Mouse (Mus musculus): ENCODE measurements around the gene Spi1. TPM values are rescaled to one million over a fixed set of nuclear protein-coding genes. Genes with fewer than 3 reads are reported as not detected.
A peak's percentile ranks its signal among the peaks of the same experiment; 100 is the strongest.
"Not testable (repeated sequence)": the region's sequence is repeated elsewhere in the genome, so short reads cannot be mapped to it uniquely, and the experiment has no call there.

Gene Spi1
- 6.4 and 8.8 TPM in 2 replicates for polyA plus RNA-seq (2015; fragmentation: Nextera tagmentation; extraction: Ambion mirVana)

DNA sequence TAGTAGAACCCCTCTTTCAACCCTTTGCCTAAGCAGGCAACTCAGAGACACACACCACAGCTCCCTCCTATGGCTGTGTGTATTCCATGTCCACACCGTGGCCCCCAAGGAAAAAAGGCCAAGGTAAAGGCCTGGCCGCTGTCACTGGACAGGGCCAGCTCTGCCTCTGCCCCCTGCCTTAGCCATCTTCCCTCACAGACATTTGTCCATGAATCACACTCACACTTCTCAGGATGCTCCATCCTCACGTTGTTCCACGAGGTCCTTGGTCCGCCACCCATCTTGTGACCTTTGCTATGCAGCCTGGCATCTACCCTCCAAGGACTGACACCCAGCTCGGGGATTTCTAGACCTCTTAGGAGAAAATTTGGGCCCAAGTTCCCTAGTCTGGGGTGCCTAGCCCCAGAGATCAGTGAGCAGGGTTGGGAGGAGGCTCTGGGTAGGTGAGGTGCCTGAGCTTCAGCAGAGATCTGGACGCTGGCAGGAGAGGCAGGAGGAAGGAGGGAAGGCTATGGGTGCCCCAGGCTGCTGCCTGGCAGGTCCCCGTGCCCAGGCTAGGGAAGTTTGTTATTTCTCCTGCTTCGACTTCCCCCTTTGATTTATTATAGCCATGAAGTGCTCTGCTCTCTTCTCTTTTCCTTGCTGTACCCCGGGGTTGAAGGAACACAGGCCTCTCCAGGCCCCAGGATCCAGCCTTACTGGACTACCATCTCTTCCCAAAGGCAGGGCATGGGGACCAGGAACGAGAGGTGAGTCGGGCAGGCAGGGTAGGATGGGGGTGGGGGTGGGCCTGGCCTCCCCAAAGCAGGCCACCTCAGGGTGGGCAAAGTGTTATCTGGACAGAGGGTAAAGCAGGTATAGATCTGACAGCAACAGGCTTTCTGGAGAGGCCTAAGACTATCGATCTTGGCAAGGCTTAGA is at the start of gene Spi1:
Gene Spi1 (plus strand): TSS at position 616 of the 921 bp plus-strand sequence.
- Histone ChIP-seq H3K4me3 (ENCODE audit: low read length) (no peak within 1 kb of the TSS), H3K9me3 (ENCODE audit: control insufficient read depth, low read length) (no peaks in the 10 kb centered on the region), H3K4me2 (ENCODE audit: low read depth, low read length) (no peak within 1 kb of the TSS), H3K36me3 (ENCODE audit: control insufficient read depth, insufficient read depth, low read length) (no peaks in the 10 kb centered on the region), H3K27me3 (ENCODE audit: control insufficient read depth, insufficient read depth, low read depth, low read length) (no peaks in the 10 kb centered on the region), H3K4me1 (replicated peaks; ENCODE audit: control insufficient read depth, insufficient read depth, low read length) (peaks cover 6% of the 10 kb centered on the region), H3K27ac (ENCODE audit: low read length) (peak within 1 kb of the TSS; percentile 38), H3K9ac (ENCODE audit: low read length) (0 out of 2 replicates have a peak within 1 kb of the TSS, but pooled peaks have one; percentile 11)
- WGBS, result 74% methylated on average over 13 of the region's 13 CpGs
- no peak for ATAC-seq (ENCODE audit: low read depth)

DNA sequence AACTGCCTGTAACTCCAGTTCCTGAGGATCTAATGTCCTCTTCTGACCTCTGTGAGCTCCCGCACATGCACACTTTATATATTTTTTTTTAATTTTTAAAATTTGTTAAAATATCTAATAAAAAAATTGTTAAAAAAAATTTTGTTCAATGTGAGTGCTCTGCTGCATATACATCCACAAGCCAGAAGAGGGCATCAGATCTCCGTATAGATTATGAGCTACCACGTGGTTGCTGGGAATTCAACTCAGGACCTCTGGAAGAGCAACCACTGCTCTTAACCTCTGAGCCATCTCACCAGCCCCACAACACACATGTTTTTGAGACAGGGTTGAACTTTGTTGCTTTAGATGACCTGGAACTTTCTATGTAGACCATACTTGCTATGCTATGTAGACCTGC is 49.2 kb upstream of the Spi1 start:
- no peak for ATAC-seq (ENCODE audit: low read depth)
- 0 out of 2 replicates have a peak, but pooled peaks cover 3% of the 10 kb centered on the region for H3K4me1 ChIP-seq (replicated peaks; ENCODE audit: control insufficient read depth, insufficient read depth, low read length)
- no peaks in the 10 kb centered on the region for H3K27me3 ChIP-seq (ENCODE audit: control insufficient read depth, insufficient read depth, low read depth, low read length)
- WGBS, result 24% methylated on average over 3 of the region's 3 CpGs
- H3K9me3 ChIP-seq (ENCODE audit: control insufficient read depth, low read length), result no peaks in the 10 kb centered on the region
- no peaks in the 10 kb centered on the region for H3K36me3 ChIP-seq (ENCODE audit: control insufficient read depth, insufficient read depth, low read length)
- H3K27ac ChIP-seq (ENCODE audit: low read length), result no peak overlapping the region
- no peak overlapping the region for H3K9ac ChIP-seq (ENCODE audit: low read length)
- no peak overlapping the region for H3K4me3 ChIP-seq (ENCODE audit: low read length)
- H3K4me2 ChIP-seq (ENCODE audit: low read depth, low read length), result no peak overlapping the region

DNA sequence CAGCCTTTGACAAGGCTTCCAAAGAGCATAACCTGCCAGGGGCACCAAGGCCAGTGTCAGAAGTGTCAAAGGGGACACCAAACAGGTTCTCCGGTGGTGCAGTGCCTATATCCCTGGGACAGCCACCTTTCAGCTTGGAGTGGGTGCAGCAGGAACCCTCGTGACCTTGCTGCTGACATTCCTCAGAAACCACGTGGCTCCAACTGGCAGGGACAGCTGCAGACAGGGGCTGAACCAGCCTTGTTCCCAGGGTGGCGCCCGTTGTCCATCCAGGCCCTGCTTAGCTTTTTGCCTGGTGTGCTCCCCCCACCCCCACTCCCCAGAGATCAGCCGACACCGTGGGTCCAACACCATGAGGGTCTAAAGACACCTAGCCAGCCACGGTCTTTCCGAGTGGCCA is 46.8 kb upstream of the Spi1 start, which contains the start of gene Rapsn:
Gene Rapsn (plus strand): TSS at position 236 of the 400 bp plus-strand sequence.
- ATAC-seq (ENCODE audit: low read depth), result peak; percentile 31
- Histone ChIP-seq H3K27ac (ENCODE audit: low read length) (no peak within 1 kb of the TSS), H3K4me2 (ENCODE audit: low read depth, low read length) (no peak within 1 kb of the TSS), H3K9me3 (ENCODE audit: control insufficient read depth, low read length) (no peaks in the 10 kb centered on the region), H3K4me3 (ENCODE audit: low read length) (no peak within 1 kb of the TSS), H3K36me3 (ENCODE audit: control insufficient read depth, insufficient read depth, low read length) (no peaks in the 10 kb centered on the region), H3K9ac (ENCODE audit: low read length) (peak within 1 kb of the TSS; percentile 27; the same call in 1 of the 2 replicates), H3K27me3 (ENCODE audit: control insufficient read depth, insufficient read depth, low read depth, low read length) (no peaks in the 10 kb centered on the region), H3K4me1 (replicated peaks; ENCODE audit: control insufficient read depth, insufficient read depth, low read length) (0 out of 2 replicates have a peak, but pooled peaks cover 3% of the 10 kb centered on the region)
- 45% methylated on average over 9 of the region's 9 CpGs for WGBS

DNA sequence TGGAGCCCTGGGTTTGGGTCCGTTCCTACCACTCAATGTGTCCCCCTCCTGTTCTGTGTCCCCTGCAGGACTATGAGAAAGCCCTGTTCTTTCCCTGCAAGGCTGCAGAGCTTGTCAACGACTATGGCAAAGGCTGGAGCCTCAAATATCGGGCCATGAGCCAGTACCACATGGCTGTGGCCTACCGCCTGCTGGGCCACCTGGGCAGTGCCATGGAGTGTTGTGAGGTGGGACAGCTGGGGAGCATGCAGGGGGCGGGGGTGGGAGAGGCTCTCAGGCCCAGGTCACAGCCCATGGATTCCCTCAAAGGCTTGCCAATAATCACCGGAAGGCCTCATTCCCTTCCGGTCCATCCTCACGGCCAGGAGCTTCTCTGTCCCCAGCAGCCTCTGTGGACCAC is 40.4 kb upstream of the Spi1 start:
- Histone ChIP-seq H3K36me3 (ENCODE audit: control insufficient read depth, insufficient read depth, low read length) (no peaks in the 10 kb centered on the region), H3K4me1 (replicated peaks; ENCODE audit: control insufficient read depth, insufficient read depth, low read length) (no peaks in the 10 kb centered on the region), H3K9ac (ENCODE audit: low read length) (no peak overlapping the region), H3K4me3 (ENCODE audit: low read length) (no peak overlapping the region), H3K4me2 (ENCODE audit: low read depth, low read length) (no peak overlapping the region), H3K27me3 (ENCODE audit: control insufficient read depth, insufficient read depth, low read depth, low read length) (no peaks in the 10 kb centered on the region), H3K9me3 (ENCODE audit: control insufficient read depth, low read length) (no peaks in the 10 kb centered on the region), H3K27ac (ENCODE audit: low read length) (no peak overlapping the region)
- 63% methylated on average over 8 of the region's 8 CpGs for WGBS
- ATAC-seq (ENCODE audit: low read depth), result no peak

DNA sequence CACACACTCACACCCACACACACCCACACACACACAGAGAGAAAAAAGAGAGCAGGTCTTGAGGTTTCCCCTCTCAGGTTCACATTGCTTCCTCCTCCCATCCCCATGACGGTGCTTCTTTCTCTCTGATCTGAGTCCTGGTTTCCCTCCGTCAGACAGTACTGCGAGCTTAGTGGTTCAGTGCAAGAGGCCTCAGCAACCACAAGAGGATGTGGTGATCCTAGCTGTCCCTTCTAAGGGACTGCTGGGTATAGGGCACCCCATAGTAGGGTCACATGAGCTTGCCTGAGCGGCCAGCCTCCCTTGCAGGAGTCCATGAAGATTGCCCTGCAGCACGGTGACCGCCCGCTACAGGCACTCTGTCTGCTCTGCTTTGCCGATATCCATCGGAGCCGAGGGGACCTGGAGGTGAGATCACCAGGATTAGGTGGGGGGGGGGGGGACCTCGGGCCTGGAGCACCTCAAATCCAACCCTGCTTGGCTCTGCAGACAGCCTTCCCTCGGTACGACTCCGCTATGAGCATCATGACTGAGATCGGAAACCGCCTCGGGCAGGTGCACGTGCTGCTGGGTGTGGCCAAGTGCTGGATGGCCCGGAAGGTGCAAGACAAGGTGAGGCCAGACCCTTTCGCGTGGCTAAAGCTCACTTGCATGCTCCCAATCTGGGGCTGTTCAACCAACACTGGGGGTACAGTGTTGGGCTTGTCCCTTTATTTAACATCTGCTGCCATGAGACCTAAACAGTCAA is 39.4 kb upstream of the Spi1 start:
- Histone ChIP-seq H3K9ac (ENCODE audit: low read length) (peak overlapping the region; percentile 9; the same call in 1 of the 2 replicates), H3K9me3 (ENCODE audit: control insufficient read depth, low read length) (no peaks in the 10 kb centered on the region), H3K4me1 (replicated peaks; ENCODE audit: control insufficient read depth, insufficient read depth, low read length) (no peaks in the 10 kb centered on the region), H3K4me2 (ENCODE audit: low read depth, low read length) (no peak overlapping the region), H3K27ac (ENCODE audit: low read length) (no peak overlapping the region), H3K27me3 (ENCODE audit: control insufficient read depth, insufficient read depth, low read depth, low read length) (no peaks in the 10 kb centered on the region), H3K36me3 (ENCODE audit: control insufficient read depth, insufficient read depth, low read length) (no peaks in the 10 kb centered on the region), H3K4me3 (ENCODE audit: low read length) (no peak overlapping the region)
- ATAC-seq (ENCODE audit: low read depth), result peak; percentile 26; the same call in 1 of the 2 replicates
- WGBS, result 64% methylated on average over 21 of the region's 21 CpGs

DNA sequence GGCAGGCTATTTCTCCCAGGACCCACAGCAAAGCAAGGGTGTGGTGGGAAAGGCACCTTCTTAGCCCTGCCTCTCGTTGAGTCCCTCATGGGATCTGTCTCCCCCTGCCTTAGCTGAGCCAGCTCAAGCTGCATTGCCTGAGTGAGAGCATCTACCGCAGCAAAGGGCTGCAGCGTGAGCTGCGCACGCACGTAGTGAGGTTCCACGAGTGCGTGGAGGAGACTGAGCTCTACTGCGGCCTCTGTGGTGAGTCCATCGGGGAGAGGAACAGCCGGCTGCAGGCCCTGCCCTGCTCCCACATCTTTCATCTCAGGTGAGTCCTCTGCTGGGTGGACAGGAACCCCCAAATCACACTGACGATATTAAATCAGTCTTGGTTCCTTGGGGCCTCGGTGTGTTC is 37.5 kb upstream of the Spi1 start:
- Histone ChIP-seq H3K4me3 (ENCODE audit: low read length) (no peak overlapping the region), H3K27ac (ENCODE audit: low read length) (no peak overlapping the region), H3K36me3 (ENCODE audit: control insufficient read depth, insufficient read depth, low read length) (no peaks in the 10 kb centered on the region), H3K4me2 (ENCODE audit: low read depth, low read length) (no peak overlapping the region), H3K9ac (ENCODE audit: low read length) (no peak overlapping the region), H3K4me1 (replicated peaks; ENCODE audit: control insufficient read depth, insufficient read depth, low read length) (no peaks in the 10 kb centered on the region), H3K9me3 (ENCODE audit: control insufficient read depth, low read length) (no peaks in the 10 kb centered on the region), H3K27me3 (ENCODE audit: control insufficient read depth, insufficient read depth, low read depth, low read length) (no peaks in the 10 kb centered on the region)
- WGBS, result 73% methylated on average over 13 of the region's 13 CpGs
- no peak for ATAC-seq (ENCODE audit: low read depth)

DNA sequence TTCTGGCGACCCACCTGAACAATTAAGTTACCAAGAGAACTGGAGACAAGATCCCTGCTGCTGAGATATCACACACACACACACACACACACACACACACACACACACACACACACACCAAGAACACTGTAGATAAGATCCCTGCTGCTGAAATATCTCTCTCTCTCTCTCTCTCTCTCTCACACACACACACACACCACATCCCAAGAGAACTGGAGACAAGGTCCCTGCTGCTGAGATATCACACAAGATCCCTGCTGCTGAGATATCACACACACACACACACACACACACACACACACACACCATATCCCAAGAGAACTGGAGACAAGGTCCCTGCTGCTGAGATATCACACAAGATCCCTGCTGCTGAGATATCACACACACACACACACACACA is 36.4 kb upstream of the Spi1 start:
- not testable (repeated sequence) for H3K27ac ChIP-seq (ENCODE audit: low read length); H3K9ac ChIP-seq (ENCODE audit: low read length); H3K4me1 ChIP-seq (replicated peaks; ENCODE audit: control insufficient read depth, insufficient read depth, low read length); H3K4me2 ChIP-seq (ENCODE audit: low read depth, low read length); ATAC-seq (ENCODE audit: low read depth); H3K27me3 ChIP-seq (ENCODE audit: control insufficient read depth, insufficient read depth, low read depth, low read length); H3K36me3 ChIP-seq (ENCODE audit: control insufficient read depth, insufficient read depth, low read length); H3K9me3 ChIP-seq (ENCODE audit: control insufficient read depth, low read length); H3K4me3 ChIP-seq (ENCODE audit: low read length)
- 68% methylated on average over 1 of the region's 1 CpGs for WGBS

DNA sequence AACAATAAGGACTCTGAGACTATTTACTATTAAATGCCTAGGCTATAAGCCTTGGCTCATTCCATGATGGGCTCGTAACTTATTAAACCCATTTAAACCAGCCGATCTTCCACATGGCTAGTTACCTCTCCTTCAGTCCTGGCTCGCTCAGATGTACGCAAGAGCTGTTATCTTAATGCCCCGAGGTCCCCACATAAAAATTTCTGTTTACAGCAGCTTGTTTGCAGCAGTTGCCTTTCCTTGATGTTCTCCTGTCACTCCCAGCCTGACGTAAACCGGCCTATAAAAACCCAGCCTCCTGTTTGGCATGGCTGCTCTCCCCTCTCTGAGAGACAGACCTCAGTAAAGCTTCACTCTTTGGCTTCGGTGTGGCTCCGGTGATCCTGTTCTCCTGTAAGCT is 34.8 kb upstream of the Spi1 start:
- no peaks in the 10 kb centered on the region for H3K9me3 ChIP-seq (ENCODE audit: control insufficient read depth, low read length)
- no peaks in the 10 kb centered on the region for H3K27me3 ChIP-seq (ENCODE audit: control insufficient read depth, insufficient read depth, low read depth, low read length)
- no peaks in the 10 kb centered on the region for H3K36me3 ChIP-seq (ENCODE audit: control insufficient read depth, insufficient read depth, low read length)
- H3K4me3 ChIP-seq (ENCODE audit: low read length), result no peak overlapping the region
- ATAC-seq (ENCODE audit: low read depth), result no peak
- H3K4me1 ChIP-seq (replicated peaks; ENCODE audit: control insufficient read depth, insufficient read depth, low read length), result no peaks in the 10 kb centered on the region
- no peak overlapping the region for H3K27ac ChIP-seq (ENCODE audit: low read length)
- no peak overlapping the region for H3K4me2 ChIP-seq (ENCODE audit: low read depth, low read length)
- WGBS, result 74% methylated on average over 9 of the region's 9 CpGs
- no peak overlapping the region for H3K9ac ChIP-seq (ENCODE audit: low read length)

DNA sequence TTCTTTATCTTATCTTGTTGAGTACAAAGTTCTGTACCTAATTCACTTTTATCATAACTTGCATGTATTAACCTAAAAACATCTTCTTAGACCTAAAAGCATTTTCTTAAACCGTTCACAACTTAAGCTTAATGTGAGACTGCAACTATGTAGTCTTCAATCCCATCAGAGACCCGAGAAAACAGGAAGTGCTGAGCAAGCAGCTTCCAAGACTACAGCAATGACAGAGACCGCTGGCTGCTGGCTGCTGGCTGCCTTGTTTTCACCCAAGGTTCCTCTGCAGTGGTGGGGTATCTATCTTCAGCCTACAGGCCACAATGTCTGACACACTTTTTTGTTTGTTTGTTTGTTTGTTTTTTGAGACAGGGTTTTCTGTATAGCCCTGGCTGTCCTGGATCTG is 30.3 kb upstream of the Spi1 start:
- H3K4me1 ChIP-seq (replicated peaks; ENCODE audit: control insufficient read depth, insufficient read depth, low read length), result peaks cover 7% of the 10 kb centered on the region
- H3K27me3 ChIP-seq (ENCODE audit: control insufficient read depth, insufficient read depth, low read depth, low read length), result no peaks in the 10 kb centered on the region
- no peaks in the 10 kb centered on the region for H3K9me3 ChIP-seq (ENCODE audit: control insufficient read depth, low read length)
- 73% methylated on average over 3 of the region's 3 CpGs for WGBS
- H3K4me3 ChIP-seq (ENCODE audit: low read length), result no peak overlapping the region
- no peak for ATAC-seq (ENCODE audit: low read depth)
- no peak overlapping the region for H3K9ac ChIP-seq (ENCODE audit: low read length)
- no peak overlapping the region for H3K4me2 ChIP-seq (ENCODE audit: low read depth, low read length)
- peaks cover 12% of the 10 kb centered on the region; the same call in 1 of the 2 replicates for H3K36me3 ChIP-seq (ENCODE audit: control insufficient read depth, insufficient read depth, low read length)
- no peak overlapping the region for H3K27ac ChIP-seq (ENCODE audit: low read length)
